Mouse (Mus musculus) C2C12 (cell line): ENCODE measurements at regions not wholly inside any gene's neighbourhood (a gene's known extent, or its start where the extent isn't known, plus 50 kb on each side); places are given as distances from the start of the nearest gene placed in this dataset.

ENCODE experiments used
- H3K27me3 ChIP-seq: one replicate; pipeline ENCODE4 v1.6.1; 2011; ENCODE audit not compliant: control insufficient read depth, insufficient read depth, insufficient read length
- H3K36me3 ChIP-seq: one replicate; pipeline ENCODE4 v1.6.1; 2011; ENCODE audit not compliant: control insufficient read depth, insufficient read depth
- H3K4me3 ChIP-seq: one replicate; pipeline ENCODE4 v1.5.1; 2011; ENCODE audit warnings: mild to moderate bottlenecking, control low read depth; ENCODE audit not compliant: poor library complexity, insufficient read depth, severe bottlenecking
- H3K79me2 ChIP-seq: one replicate; pipeline ENCODE4 v1.6.1; 2011; ENCODE audit not compliant: control insufficient read depth, insufficient read depth
- H3K79me3 ChIP-seq: one replicate; pipeline ENCODE4 v1.6.1; 2011; ENCODE audit warnings: low read depth, control low read depth
- H3ac ChIP-seq: one replicate; pipeline ENCODE3; 2011; ENCODE audit warnings: low read depth; ENCODE audit not compliant: control insufficient read depth, insufficient read length
- CEBPB ChIP-seq: IDR thresholded peaks from one replicate; pipeline ENCODE4 v1.6.1; 2011; ENCODE audit warnings: low read depth, mild to moderate bottlenecking, control low read depth, moderate library complexity
- CTCF ChIP-seq: IDR thresholded peaks from one replicate; pipeline ENCODE4 v1.5.1; 2011; ENCODE audit not compliant: control insufficient read depth, insufficient read depth, insufficient read length
- FOSL1 ChIP-seq: IDR thresholded peaks from one replicate; pipeline ENCODE4 v1.8.0; 2011; ENCODE audit warnings: mild to moderate bottlenecking, low read length; ENCODE audit not compliant: poor library complexity, insufficient read depth, severe bottlenecking
- MAX ChIP-seq: IDR thresholded peaks from one replicate; pipeline ENCODE4 v1.6.1; 2011; ENCODE audit warnings: mild to moderate bottlenecking, control low read depth
- MYOD1 ChIP-seq: IDR thresholded peaks from one replicate; pipeline ENCODE4 v1.6.1; 2011; ENCODE audit warnings: low read depth; ENCODE audit not compliant: control insufficient read depth, insufficient read length
- MYOG ChIP-seq: IDR thresholded peaks from one replicate; pipeline ENCODE4 v1.6.1; 2011; ENCODE audit not compliant: control insufficient read depth, insufficient read length; ENCODE audit errors: extremely low read depth
- USF1 ChIP-seq: IDR thresholded peaks from one replicate; pipeline ENCODE4 v1.6.1; 2011; ENCODE audit warnings: low read depth, mild to moderate bottlenecking, control low read depth, moderate library complexity

GRCm38 (mm10) chr13:110712527-110712926 lies 317.7 kb downstream of the Plk2 start:
- H3K36me3 ChIP-seq: no peaks in the 10 kb centered on the region

GRCm38 (mm10) chr13:110722170-110722569 lies 327.3 kb downstream of the Plk2 start:
- TF ChIP-seq MYOD1: no peak
- Histone ChIP-seq H3K79me2 (no peaks in the 10 kb centered on the region), H3K36me3 (no peaks in the 10 kb centered on the region), H3K27me3 (no peaks in the 10 kb centered on the region), H3K4me3 (no peak overlapping the region), H3ac (no peak overlapping the region), H3K79me3 (no peaks in the 10 kb centered on the region)

More at GRCm38 (mm10) chr13:110712527-110712926, 317.7 kb downstream of the Plk2 start:
- Histone ChIP-seq H3K4me3 (no peak overlapping the region), H3K79me2 (no peaks in the 10 kb centered on the region), H3K79me3 (no peaks in the 10 kb centered on the region), H3ac (no peak overlapping the region), H3K27me3 (no peaks in the 10 kb centered on the region)
- TF ChIP-seq FOSL1 (no peak), MYOD1 (no peak), MYOG (no peak), CEBPB (no peak), USF1 (no peak), CTCF (no peak), MAX (no peak)

GRCm38 (mm10) chr13:110722752-110723151 lies 327.9 kb downstream of the Plk2 start:
- no peak for TF ChIP-seq USF1
- no peak for TF ChIP-seq FOSL1
- TF ChIP-seq CEBPB: no peak
- TF ChIP-seq MAX: no peak
- no peak for TF ChIP-seq CTCF
- no peak for TF ChIP-seq MYOG
- TF ChIP-seq MYOD1: no peak
- H3K79me2 ChIP-seq: no peaks in the 10 kb centered on the region
- no peaks in the 10 kb centered on the region for H3K27me3 ChIP-seq
- H3ac ChIP-seq: no peak overlapping the region
- no peaks in the 10 kb centered on the region for H3K36me3 ChIP-seq
- H3K79me3 ChIP-seq: no peaks in the 10 kb centered on the region
- H3K4me3 ChIP-seq: no peak overlapping the region

DNA sequence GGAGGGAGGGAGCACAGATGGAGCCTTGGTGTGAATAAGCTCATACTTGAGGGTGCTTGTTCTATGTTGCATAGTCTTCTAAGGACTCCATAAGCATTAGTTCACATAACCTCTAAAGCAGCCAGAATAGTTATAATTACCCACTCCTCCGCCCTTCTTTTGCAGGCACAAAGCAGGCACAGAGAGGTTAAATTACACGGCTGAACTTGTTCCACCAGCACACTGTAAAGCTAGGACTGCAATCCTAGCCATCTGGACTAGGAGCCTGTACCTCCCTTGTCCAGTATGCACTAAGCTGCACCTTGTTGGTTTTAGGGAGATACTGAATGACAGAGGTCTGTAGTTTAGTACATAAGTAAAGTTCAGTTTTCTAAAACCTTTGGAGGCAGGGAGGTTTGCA lies 330.0 kb downstream of the Plk2 start:
- no peaks in the 10 kb centered on the region for H3K79me3 ChIP-seq
- no peaks in the 10 kb centered on the region for H3K79me2 ChIP-seq
- H3K4me3 ChIP-seq: no peak overlapping the region
- no peaks in the 10 kb centered on the region for H3K36me3 ChIP-seq
- no peak for TF ChIP-seq MYOD1
- TF ChIP-seq USF1: no peak
- TF ChIP-seq CTCF: no peak
- TF ChIP-seq CEBPB: no peak
- H3ac ChIP-seq: no peak overlapping the region
- H3K27me3 ChIP-seq: no peaks in the 10 kb centered on the region

- Histone ChIP-seq H3ac (no peak overlapping the region), H3K36me3 (no peaks in the 10 kb centered on the region), H3K79me3 (no peaks in the 10 kb centered on the region), H3K79me2 (no peaks in the 10 kb centered on the region), H3K4me3 (no peak overlapping the region), H3K27me3 (no peaks in the 10 kb centered on the region)
- no peak for TF ChIP-seq USF1
- no peak for TF ChIP-seq CEBPB
- no peak for TF ChIP-seq MAX
- TF ChIP-seq CTCF: no peak
- TF ChIP-seq MYOG: no peak
- no peak for TF ChIP-seq MYOD1
- TF ChIP-seq FOSL1: no peak
These were observed 331.0 kb downstream of the Plk2 start for GRCm38 (mm10) chr13:110725821-110726220.

- H3K79me3 ChIP-seq: no peaks in the 10 kb centered on the region
- H3K79me2 ChIP-seq: no peaks in the 10 kb centered on the region
- no peak overlapping the region for H3ac ChIP-seq
- H3K4me3 ChIP-seq: no peak overlapping the region
- no peaks in the 10 kb centered on the region for H3K36me3 ChIP-seq
- TF ChIP-seq USF1 (no peak), CEBPB (peak; percentile 2), MYOG (no peak), MYOD1 (no peak), MAX (no peak)
- H3K27me3 ChIP-seq: no peaks in the 10 kb centered on the region
These were observed 340.7 kb downstream of the Plk2 start for GRCm38 (mm10) chr13:110735511-110735910.
